Mouse (Mus musculus): ENCODE measurements around the gene Kifc3. TPM values are rescaled to one million over a fixed set of nuclear protein-coding genes. Genes with fewer than 3 reads are reported as not detected.
A peak's percentile ranks its signal among the peaks of the same experiment; 100 is the strongest.

The Kifc3 gene
- polyA plus RNA-seq, 1 experiment from 2014 or later: 19.4 TPM

GRCm38 (mm10) chr8:95209924-95210323, 7.3 kb upstream of the Kifc3 start:
- no peak for DNase-seq
- H3K4me2 ChIP-seq (ENCODE audit: low read length): no peak overlapping the region
- H3K9me3 ChIP-seq (ENCODE audit: control insufficient read depth, low read length): no peaks in the 10 kb centered on the region
- 69% methylated on average over 11 of the region's 11 CpGs for WGBS
- ATAC-seq (ENCODE audit: low FRiP score, low TSS enrichment): no peak
- no peaks in the 10 kb centered on the region for H3K27me3 ChIP-seq (ENCODE audit: control insufficient read depth, insufficient read depth, low read length)
- no peak overlapping the region for H3K27ac ChIP-seq (replicated peaks; ENCODE audit: low read depth, low read length)
- no peak overlapping the region for H3K9ac ChIP-seq (replicated peaks; ENCODE audit: low read length)
- no peaks in the 10 kb centered on the region for H3K36me3 ChIP-seq (ENCODE audit: control insufficient read depth, insufficient read depth, low read length)
- no peak overlapping the region for H3K4me3 ChIP-seq (replicated peaks; ENCODE audit: low read depth, low read length)
- peaks cover 2% of the 10 kb centered on the region; the same call in 1 of the 2 replicates for H3K4me1 ChIP-seq (ENCODE audit: control insufficient read depth, insufficient read depth, low read length)

- DNase-seq: peak; percentile 82
- ATAC-seq (ENCODE audit: low FRiP score, low TSS enrichment): peak; percentile 62
Observed at GRCm38 (mm10) chr8:95205946-95206345, 3.3 kb upstream of the Kifc3 start.

DNA sequence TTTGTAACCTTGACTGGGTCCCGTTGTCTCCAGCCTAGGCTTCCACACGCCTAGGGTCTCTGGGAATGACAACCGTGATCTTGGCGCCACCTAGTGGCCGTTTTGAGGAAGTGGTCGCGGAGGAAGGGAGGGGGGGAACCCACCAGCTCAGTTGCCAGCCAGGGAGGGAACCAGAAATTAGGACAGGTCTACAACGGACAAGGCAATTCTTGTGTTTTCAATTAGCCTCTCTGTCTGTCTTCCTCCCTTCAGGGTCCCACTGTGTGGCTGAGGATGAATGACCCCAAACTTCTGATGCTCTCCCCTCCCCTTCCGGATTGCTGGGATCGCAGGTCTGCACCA, 1.4 kb upstream of the Kifc3 start:
- Histone ChIP-seq H3K9ac (replicated peaks; ENCODE audit: low read length) (no peak overlapping the region), H3K9me3 (ENCODE audit: control insufficient read depth, low read length) (no peaks in the 10 kb centered on the region), H3K4me2 (ENCODE audit: low read length) (no peak overlapping the region), H3K36me3 (ENCODE audit: control insufficient read depth, insufficient read depth, low read length) (no peaks in the 10 kb centered on the region), H3K27me3 (ENCODE audit: control insufficient read depth, insufficient read depth, low read length) (no peaks in the 10 kb centered on the region), H3K4me3 (replicated peaks; ENCODE audit: low read depth, low read length) (no peak overlapping the region), H3K27ac (replicated peaks; ENCODE audit: low read depth, low read length) (no peak overlapping the region), H3K4me1 (ENCODE audit: control insufficient read depth, insufficient read depth, low read length) (peaks cover 2% of the 10 kb centered on the region; the same call in 1 of the 2 replicates)
- 18% methylated on average over 10 of the region's 10 CpGs for WGBS
- ATAC-seq (ENCODE audit: low FRiP score, low TSS enrichment): peak; percentile 62; the same call in 1 of the 2 replicates
- DNase-seq: peak; percentile 90

More at GRCm38 (mm10) chr8:95205946-95206345, 3.3 kb upstream of the Kifc3 start:
- Histone ChIP-seq H3K9ac (replicated peaks; ENCODE audit: low read length) (no peak overlapping the region), H3K4me1 (ENCODE audit: control insufficient read depth, insufficient read depth, low read length) (peaks cover 2% of the 10 kb centered on the region; the same call in 1 of the 2 replicates), H3K4me2 (ENCODE audit: low read length) (no peak overlapping the region), H3K36me3 (ENCODE audit: control insufficient read depth, insufficient read depth, low read length) (no peaks in the 10 kb centered on the region), H3K27ac (replicated peaks; ENCODE audit: low read depth, low read length) (peak overlapping the region; percentile 79), H3K9me3 (ENCODE audit: control insufficient read depth, low read length) (no peaks in the 10 kb centered on the region), H3K27me3 (ENCODE audit: control insufficient read depth, insufficient read depth, low read length) (no peaks in the 10 kb centered on the region), H3K4me3 (replicated peaks; ENCODE audit: low read depth, low read length) (no peak overlapping the region)
- WGBS: 10% methylated on average over 8 of the region's 8 CpGs

DNA sequence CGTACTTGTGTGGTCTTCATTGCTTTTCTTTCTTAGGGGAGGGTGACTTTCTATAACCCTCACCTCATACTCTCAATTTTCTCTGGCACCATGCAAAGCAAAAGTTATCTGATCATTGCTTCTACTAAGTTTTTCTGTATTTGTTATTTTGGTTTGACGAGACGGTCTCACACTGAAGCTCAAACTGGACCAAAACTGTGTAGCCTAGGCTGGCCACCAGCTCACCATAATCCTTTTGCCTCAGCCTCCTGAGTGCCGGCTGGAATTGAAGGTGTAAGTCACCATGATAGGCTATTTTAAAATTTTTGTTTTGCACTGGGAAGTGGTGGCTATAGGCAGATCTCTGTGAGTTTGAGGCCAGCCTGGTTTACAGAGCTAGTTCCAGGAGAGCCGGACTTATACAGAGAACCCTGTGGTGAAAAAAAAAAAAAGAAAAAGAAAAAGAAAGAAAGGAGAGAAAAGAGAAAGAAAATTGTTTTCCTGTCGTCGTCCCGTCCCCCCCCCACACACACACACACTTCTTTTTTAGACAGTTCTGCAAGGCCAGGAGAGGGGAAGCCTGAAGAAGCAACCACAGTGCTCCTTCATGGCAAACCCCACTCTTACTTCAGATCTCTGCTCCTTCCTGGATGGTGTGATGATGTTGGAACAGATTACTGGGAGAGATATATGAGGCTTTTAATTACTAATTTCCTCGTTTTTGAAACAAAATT, 870 bp upstream of the Kifc3 start:
- 58% methylated on average over 9 of the region's 9 CpGs for WGBS
- no peak for ATAC-seq (ENCODE audit: low FRiP score, low TSS enrichment)

DNA sequence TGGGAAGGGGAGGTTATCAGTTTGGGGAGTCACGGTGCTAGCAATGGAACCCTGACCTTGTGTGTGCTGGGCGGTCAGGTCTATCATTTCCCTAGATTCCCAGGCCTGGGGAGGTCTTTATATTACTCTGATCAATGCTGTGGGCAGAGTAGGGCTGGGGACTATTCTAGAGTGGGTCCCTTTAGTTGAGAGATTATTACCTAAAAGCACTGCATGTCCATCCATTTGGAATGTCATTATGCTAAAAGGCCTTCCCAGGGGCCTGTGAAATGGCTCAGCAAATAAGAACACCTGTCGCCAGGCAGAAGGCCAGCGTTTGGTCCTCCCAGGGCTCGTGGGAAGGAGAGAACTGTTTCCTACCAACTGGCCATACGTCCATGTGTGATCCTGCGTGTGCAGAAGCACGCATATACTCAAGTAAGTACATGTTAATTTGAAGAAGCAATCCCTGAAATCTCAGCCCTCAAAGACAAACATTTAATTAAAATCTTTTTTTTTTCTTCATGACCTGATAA, 499 bp downstream of the Kifc3 start:
- ATAC-seq (ENCODE audit: low FRiP score, low TSS enrichment): no peak
- H3K4me1 ChIP-seq (ENCODE audit: control insufficient read depth, insufficient read depth, low read length): peaks cover 2% of the 10 kb centered on the region; the same call in 1 of the 2 replicates
- no peaks in the 10 kb centered on the region for H3K27me3 ChIP-seq (ENCODE audit: control insufficient read depth, insufficient read depth, low read length)
- 78% methylated on average over 8 of the region's 8 CpGs for WGBS
- H3K9me3 ChIP-seq (ENCODE audit: control insufficient read depth, low read length): no peaks in the 10 kb centered on the region
- H3K9ac ChIP-seq (replicated peaks; ENCODE audit: low read length): no peak overlapping the region
- no peak overlapping the region for H3K27ac ChIP-seq (replicated peaks; ENCODE audit: low read depth, low read length)
- H3K36me3 ChIP-seq (ENCODE audit: control insufficient read depth, insufficient read depth, low read length): no peaks in the 10 kb centered on the region
- H3K4me2 ChIP-seq (ENCODE audit: low read length): no peak overlapping the region
- no peak for DNase-seq
- no peak overlapping the region for H3K4me3 ChIP-seq (replicated peaks; ENCODE audit: low read depth, low read length)

More for the DNA sequence above, 870 bp upstream of the Kifc3 start:
- Histone ChIP-seq H3K27me3 (ENCODE audit: control insufficient read depth, insufficient read depth, low read length) (no peaks in the 10 kb centered on the region), H3K9me3 (ENCODE audit: control insufficient read depth, low read length) (no peaks in the 10 kb centered on the region), H3K4me1 (ENCODE audit: control insufficient read depth, insufficient read depth, low read length) (peaks cover 2% of the 10 kb centered on the region; the same call in 1 of the 2 replicates), H3K27ac (replicated peaks; ENCODE audit: low read depth, low read length) (no peak overlapping the region), H3K4me3 (replicated peaks; ENCODE audit: low read depth, low read length) (no peak overlapping the region), H3K4me2 (ENCODE audit: low read length) (no peak overlapping the region), H3K36me3 (ENCODE audit: control insufficient read depth, insufficient read depth, low read length) (no peaks in the 10 kb centered on the region), H3K9ac (replicated peaks; ENCODE audit: low read length) (no peak overlapping the region)
- DNase-seq: no peak

DNA sequence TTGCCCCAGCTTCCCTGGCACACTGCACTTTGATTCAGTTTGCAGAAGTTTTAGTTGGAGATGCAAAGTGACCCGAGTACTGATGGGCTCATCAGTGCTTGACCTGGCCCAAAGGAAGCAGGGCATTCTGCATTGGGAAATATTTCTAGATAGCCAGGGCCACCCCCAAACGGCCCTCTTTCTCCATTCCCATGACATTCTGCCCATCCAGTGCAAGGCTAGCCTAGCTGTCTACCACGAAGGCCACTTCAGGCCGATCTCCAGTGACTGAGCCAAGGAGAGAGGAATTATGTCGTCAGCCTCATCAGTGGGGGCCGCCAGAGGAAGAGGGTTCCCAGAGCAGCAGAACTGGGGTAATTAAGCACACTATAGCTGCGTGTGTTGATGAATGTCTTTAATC, 1.1 kb downstream of the Kifc3 start:
- Histone ChIP-seq H3K4me3 (replicated peaks; ENCODE audit: low read depth, low read length) (no peak overlapping the region), H3K27ac (replicated peaks; ENCODE audit: low read depth, low read length) (no peak overlapping the region), H3K27me3 (ENCODE audit: control insufficient read depth, insufficient read depth, low read length) (no peaks in the 10 kb centered on the region), H3K4me1 (ENCODE audit: control insufficient read depth, insufficient read depth, low read length) (no peaks in the 10 kb centered on the region), H3K36me3 (ENCODE audit: control insufficient read depth, insufficient read depth, low read length) (no peaks in the 10 kb centered on the region), H3K9ac (replicated peaks; ENCODE audit: low read length) (no peak overlapping the region), H3K4me2 (ENCODE audit: low read length) (no peak overlapping the region), H3K9me3 (ENCODE audit: control insufficient read depth, low read length) (no peaks in the 10 kb centered on the region)
- 59% methylated on average over 7 of the region's 7 CpGs for WGBS
- no peak for ATAC-seq (ENCODE audit: low FRiP score, low TSS enrichment)
- DNase-seq: no peak

DNA sequence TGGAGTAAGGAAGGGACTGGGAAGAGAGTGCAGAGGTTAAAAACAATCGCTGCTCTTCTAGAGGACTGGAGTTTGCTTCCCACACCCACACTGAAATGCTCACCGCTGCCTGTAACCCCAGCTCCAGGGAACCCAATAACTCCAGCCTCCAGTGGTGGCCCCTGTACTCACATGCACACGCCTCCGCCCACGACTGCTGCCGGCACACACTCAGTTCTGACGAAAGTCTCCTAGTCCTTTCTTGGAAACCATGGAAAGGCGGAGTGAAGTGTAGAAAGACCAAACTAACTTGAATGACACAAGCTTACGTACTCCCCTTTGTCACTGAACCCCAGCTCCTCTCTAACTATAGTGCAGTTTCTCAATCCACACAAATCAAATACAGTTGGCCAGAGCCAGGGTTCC, 2.6 kb downstream of the Kifc3 start:
- 81% methylated on average over 9 of the region's 9 CpGs for WGBS
- H3K4me1 ChIP-seq (ENCODE audit: control insufficient read depth, insufficient read depth, low read length): no peaks in the 10 kb centered on the region
- H3K9ac ChIP-seq (replicated peaks; ENCODE audit: low read length): no peak overlapping the region
- no peaks in the 10 kb centered on the region for H3K36me3 ChIP-seq (ENCODE audit: control insufficient read depth, insufficient read depth, low read length)
- H3K27me3 ChIP-seq (ENCODE audit: control insufficient read depth, insufficient read depth, low read length): no peaks in the 10 kb centered on the region
- H3K4me2 ChIP-seq (ENCODE audit: low read length): no peak overlapping the region
- DNase-seq: no peak
- H3K27ac ChIP-seq (replicated peaks; ENCODE audit: low read depth, low read length): no peak overlapping the region
- H3K4me3 ChIP-seq (replicated peaks; ENCODE audit: low read depth, low read length): no peak overlapping the region
- H3K9me3 ChIP-seq (ENCODE audit: control insufficient read depth, low read length): no peaks in the 10 kb centered on the region
- no peak for ATAC-seq (ENCODE audit: low FRiP score, low TSS enrichment)

DNA sequence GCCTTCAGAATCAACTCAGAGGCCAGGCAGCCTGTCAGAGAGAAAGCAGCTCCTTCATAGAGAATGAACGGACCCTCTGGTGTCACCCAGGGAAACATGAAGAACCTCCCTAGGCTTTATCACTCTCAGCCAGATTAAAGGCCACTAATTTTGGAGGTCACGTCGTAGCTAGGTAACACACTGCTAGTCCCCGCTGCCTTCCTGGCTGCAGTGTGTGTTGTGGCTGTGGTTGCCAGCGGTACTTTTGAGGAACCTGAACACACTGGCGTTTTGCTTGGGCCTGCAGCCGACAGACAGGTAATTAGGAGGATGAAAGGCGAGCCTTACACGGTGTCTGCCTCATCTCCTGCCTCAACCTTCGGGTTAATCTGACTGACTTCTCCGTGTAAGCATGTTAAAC, 6.9 kb downstream of the Kifc3 start:
- WGBS: 78% methylated on average over 11 of the region's 11 CpGs

More for the DNA sequence above, 6.9 kb downstream of the Kifc3 start:
- H3K9ac ChIP-seq (replicated peaks; ENCODE audit: low read length): no peak overlapping the region
- H3K4me1 ChIP-seq (ENCODE audit: control insufficient read depth, insufficient read depth, low read length): no peaks in the 10 kb centered on the region
- H3K4me2 ChIP-seq (ENCODE audit: low read length): no peak overlapping the region
- no peak overlapping the region for H3K4me3 ChIP-seq (replicated peaks; ENCODE audit: low read depth, low read length)
- no peak overlapping the region for H3K27ac ChIP-seq (replicated peaks; ENCODE audit: low read depth, low read length)
- ATAC-seq (ENCODE audit: low FRiP score, low TSS enrichment) (no peak), DNase-seq (no peak)
- H3K27me3 ChIP-seq (ENCODE audit: control insufficient read depth, insufficient read depth, low read length): no peaks in the 10 kb centered on the region
- H3K36me3 ChIP-seq (ENCODE audit: control insufficient read depth, insufficient read depth, low read length): no peaks in the 10 kb centered on the region
- H3K9me3 ChIP-seq (ENCODE audit: control insufficient read depth, low read length): no peaks in the 10 kb centered on the region
